Mouse (Mus musculus) heart, embryonic 14.5 days (tissue): ENCODE results near the gene Gm45208. TPM values are rescaled to one million over a fixed set of nuclear protein-coding genes. Genes with fewer than 3 reads are reported as not detected.

ENCODE experiments used
- ATAC-seq: fragments of 200-750 bp; cut with Nextera tagmentation; 2 replicates; pipeline ENCODE4 v1.8.0; 2017; ENCODE audit warnings: low read depth, moderate TSS enrichment; ENCODE audit not compliant: insufficient number of reproducible peaks, insufficient read depth, low FRiP score
- H3K27ac ChIP-seq, 2 experiments: fragments of 200-500 bp in 1 of 2; fragments of 300-500 bp in 1 of 2; sonication (generic) in 1 of 2; replicated peaks in 1 of 2; 2 replicates each; pipeline ENCODE4 v1.5.1; 2012 to 2014; ENCODE audit warnings: low read depth in 2 of 2, low read length in 2 of 2, control low read depth in 1 of 2, mild to moderate bottlenecking in 1 of 2, mixed read lengths in 1 of 2; ENCODE audit not compliant: control insufficient read depth in 1 of 2, insufficient read depth in 1 of 2
- H3K27me3 ChIP-seq: fragments of 300-500 bp; sonication (generic); 2 replicates; pipeline ENCODE4 v1.6.1; 2014; ENCODE audit warnings: mild to moderate bottlenecking, low read length, control low read depth; ENCODE audit not compliant: control insufficient read depth, insufficient read depth
- H3K36me3 ChIP-seq: fragments of 300-500 bp; sonication (generic); 2 replicates; pipeline ENCODE4 v1.6.1; 2014; ENCODE audit warnings: mild to moderate bottlenecking, control low read depth, low read length, mixed read lengths; ENCODE audit not compliant: control insufficient read depth, insufficient read depth
- H3K4me1 ChIP-seq, 2 experiments: fragments of 200-500 bp in 1 of 2; fragments of 300-500 bp in 1 of 2; sonication (generic) in 1 of 2; 2 replicates each; pipeline ENCODE4 v1.6.1; 2012 to 2014; ENCODE audit warnings: low read length in 2 of 2, control low read depth in 1 of 2, mixed read lengths in 1 of 2; ENCODE audit not compliant: control insufficient read depth in 2 of 2, insufficient read depth in 2 of 2
- H3K4me2 ChIP-seq: fragments of 300-500 bp; sonication (generic); 2 replicates; pipeline ENCODE4 v1.6.1; 2014; ENCODE audit warnings: mild to moderate bottlenecking, low read length
- H3K4me3 ChIP-seq, 2 experiments: fragments of 200-500 bp in 1 of 2; fragments of 300-500 bp in 1 of 2; sonication (generic) in 1 of 2; 2 replicates each; pipeline ENCODE4 v1.5.1; 2012 to 2014; ENCODE audit warnings: low read length in 2 of 2, mild to moderate bottlenecking in 2 of 2, control low read depth in 1 of 2, low read depth in 1 of 2, moderate library complexity in 1 of 2; ENCODE audit not compliant: control insufficient read depth in 1 of 2, insufficient read depth in 1 of 2
- H3K9ac ChIP-seq: fragments of 300-500 bp; sonication (generic); 2 replicates; pipeline ENCODE4 v1.6.1; 2014; ENCODE audit warnings: mild to moderate bottlenecking, low read length
- H3K9me3 ChIP-seq: fragments of 300-500 bp; sonication (generic); 2 replicates; pipeline ENCODE4 v1.6.1; 2016; ENCODE audit warnings: low read length, control low read depth; ENCODE audit not compliant: control insufficient read depth
- WGBS: fragments of 180-500 bp; shearing (Covaris S2); extraction: QIAGEN DNeasy Blood & Tissue Kit; methylation state at CpG from one replicate; pipeline ENCODE4 v1.1.7; 2014; 5-methylcytosine and 5-hydroxymethylcytosine counted together
- polyA plus RNA-seq: library from polyadenylated mRNA; unstranded; fragments of >200 nt; fragmentation: Nextera tagmentation; extraction: Ambion mirVana; gene quantifications from 2 replicates; pipeline ENCODE4 v1.2.1, GENCODE M21; 2014

Gm45208 gene
- polyA plus RNA-seq = not detected in 2 replicates

- peak; percentile 77; the same call in 1 of the 2 replicates for ATAC-seq
- peak within 1 kb of the TSS; percentile 73 for H3K4me2 ChIP-seq
- H3K9ac ChIP-seq = peak within 1 kb of the TSS; percentile 67
- H3K4me3 ChIP-seq = peak within 1 kb of the TSS; percentile 46 to 74
- no peaks in the 10 kb centered on the region for H3K9me3 ChIP-seq
- H3K4me1 ChIP-seq = no peaks in the 10 kb centered on the region
- peak within 1 kb of the TSS; percentile 84 to 96 for H3K27ac ChIP-seq
- 20% methylated on average over 22 of the region's 22 CpGs for WGBS
- no peaks in the 10 kb centered on the region for H3K27me3 ChIP-seq
- H3K36me3 ChIP-seq = peaks cover 19% of the 10 kb centered on the region
Observed at GRCm38 (mm10) chrX:7721514-7722281, at the start of gene Gm45208. Gene Gm45208, plus strand, starts transcription at chrX:7722245.

GRCm38 (mm10) chrX:7672739-7673138 is 49.3 kb upstream of the Gm45208 start:
- 37% methylated on average over 6 of the region's 6 CpGs for WGBS
- no peaks in the 10 kb centered on the region for H3K9me3 ChIP-seq
- ATAC-seq = no peak
- H3K36me3 ChIP-seq = peaks cover 9% of the 10 kb centered on the region
- no peak overlapping the region for H3K4me2 ChIP-seq
- H3K4me3 ChIP-seq = no peak overlapping the region
- H3K4me1 ChIP-seq = peaks cover 7 to 9% of the 10 kb centered on the region in 2 experiments; a peak in 2 of 4 replicates
- H3K27ac ChIP-seq = no peak overlapping the region
- no peak overlapping the region for H3K9ac ChIP-seq
- H3K27me3 ChIP-seq = no peaks in the 10 kb centered on the region

GRCm38 (mm10) chrX:7673578-7674281 is 48.3 kb upstream of the Gm45208 start:
- H3K4me3 ChIP-seq = peak overlapping the region; percentile 29 to 31; a peak in 1 of 4 replicates
- H3K4me2 ChIP-seq = peak overlapping the region; percentile 69
- H3K9ac ChIP-seq = no peak overlapping the region; the same call in 1 of the 2 replicates
- no peak for ATAC-seq
- 20% methylated on average over 12 of the region's 12 CpGs for WGBS
- H3K9me3 ChIP-seq = no peaks in the 10 kb centered on the region
- peaks cover 7 to 9% of the 10 kb centered on the region in 2 experiments; a peak in 2 of 4 replicates for H3K4me1 ChIP-seq
- H3K27ac ChIP-seq = peak overlapping the region; percentile 29 to 44; a peak in 3 of 4 replicates
- H3K36me3 ChIP-seq = peaks cover 4% of the 10 kb centered on the region
- no peaks in the 10 kb centered on the region for H3K27me3 ChIP-seq

DNA sequence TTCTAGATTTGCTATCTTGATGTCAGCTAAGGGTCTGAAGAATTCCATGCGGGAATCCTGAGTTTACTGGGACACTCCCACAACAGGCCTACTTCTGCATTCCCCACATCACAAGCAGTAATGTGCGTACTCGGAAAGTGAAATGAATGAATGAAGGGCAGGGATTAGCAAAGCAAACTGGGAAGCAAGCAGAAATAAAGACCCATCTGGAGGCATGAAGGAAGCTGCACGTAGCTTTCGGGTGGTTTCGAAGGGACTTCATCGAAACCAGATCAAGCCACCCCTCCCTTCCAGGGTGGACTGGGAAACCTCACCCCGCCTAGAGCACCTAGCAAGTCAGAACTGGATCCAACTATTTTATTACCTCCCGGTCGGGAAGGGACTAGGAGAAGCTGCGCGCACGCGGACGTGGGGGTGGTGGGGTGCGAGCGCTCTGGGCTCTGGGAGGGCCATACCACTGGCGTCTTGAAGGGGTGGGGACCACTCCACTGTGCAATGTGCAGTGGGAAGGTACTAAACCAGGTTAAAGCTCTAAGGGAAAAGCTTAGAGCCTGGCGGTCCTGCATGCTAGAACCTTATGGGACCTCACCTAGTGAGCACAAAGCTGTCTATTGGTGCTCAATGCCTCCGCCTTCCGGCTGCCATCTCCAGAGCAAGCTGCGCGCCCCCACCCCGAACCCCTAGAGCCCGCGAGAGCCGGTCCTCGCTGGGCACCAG is 47.6 kb upstream of the Gm45208 start:
- 21% methylated on average over 28 of the region's 28 CpGs for WGBS
- H3K9ac ChIP-seq = peak overlapping the region; percentile 57
- no peaks in the 10 kb centered on the region for H3K9me3 ChIP-seq
- ATAC-seq = no peak
- no peaks in the 10 kb centered on the region for H3K27me3 ChIP-seq
- H3K4me2 ChIP-seq = peak overlapping the region; percentile 69
- H3K4me3 ChIP-seq = peak overlapping the region; percentile 29 to 31
- H3K4me1 ChIP-seq = peaks cover 7 to 9% of the 10 kb centered on the region in 2 experiments; a peak in 2 of 4 replicates
- peak overlapping the region; percentile 22 to 44 for H3K27ac ChIP-seq
- no peaks in the 10 kb centered on the region for H3K36me3 ChIP-seq

DNA sequence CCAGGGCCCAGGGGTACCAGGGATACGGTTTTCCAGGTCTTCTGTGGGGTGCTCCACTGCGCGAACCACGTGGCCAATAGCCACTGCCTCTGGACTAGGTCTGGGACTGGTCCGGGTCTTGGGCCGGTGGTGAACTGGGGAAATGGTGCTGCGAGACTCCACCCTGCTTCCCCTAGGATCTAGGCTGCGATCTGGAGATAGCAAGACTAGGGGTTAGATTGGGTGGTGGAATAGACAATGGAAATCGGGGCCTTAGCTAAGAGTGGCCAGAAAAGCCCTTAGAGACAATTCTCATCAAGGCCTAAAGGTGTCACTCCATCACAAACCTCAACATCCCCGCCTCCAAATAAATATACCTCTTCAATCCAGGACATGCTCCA is 47.1 kb upstream of the Gm45208 start:
- Histone ChIP-seq H3K4me1 (peaks cover 7 to 9% of the 10 kb centered on the region in 2 experiments; a peak in 2 of 4 replicates), H3K9me3 (no peaks in the 10 kb centered on the region), H3K4me3 (peak overlapping the region; percentile 29 to 31), H3K9ac (peak overlapping the region; percentile 57), H3K27ac (peak overlapping the region in 1 of 2 experiments; percentile 44; a peak in 1 of 4 replicates), H3K36me3 (no peaks in the 10 kb centered on the region), H3K27me3 (no peaks in the 10 kb centered on the region), H3K4me2 (peak overlapping the region; percentile 69)
- ATAC-seq = no peak
- WGBS = 26% methylated on average over 10 of the region's 10 CpGs

DNA sequence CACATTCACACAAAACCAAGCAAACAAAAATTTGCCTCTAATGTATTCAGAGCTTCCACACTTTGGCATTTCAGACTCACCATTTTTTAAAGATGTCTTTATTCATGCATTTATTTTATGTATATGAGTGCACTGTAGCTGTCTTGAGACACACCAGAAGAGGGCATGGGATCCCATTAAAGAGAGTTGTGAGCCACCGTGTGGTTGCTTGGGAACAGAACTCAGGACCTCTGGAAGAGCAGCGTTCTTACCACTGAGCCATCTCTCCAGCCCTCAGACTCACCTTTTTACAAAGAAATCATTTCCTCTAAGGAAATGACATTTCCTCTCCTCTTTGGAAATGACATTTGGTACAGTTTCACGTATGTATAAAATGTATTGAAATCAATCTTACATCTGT is 43.1 kb upstream of the Gm45208 start:
- Histone ChIP-seq H3K27me3 (no peaks in the 10 kb centered on the region), H3K4me2 (no peak overlapping the region), H3K27ac (no peak overlapping the region), H3K9me3 (no peaks in the 10 kb centered on the region), H3K4me3 (no peak overlapping the region), H3K4me1 (peaks cover 0 to 4% of the 10 kb centered on the region in 2 experiments; a peak in 1 of 4 replicates), H3K36me3 (no peaks in the 10 kb centered on the region), H3K9ac (no peak overlapping the region)
- 39% methylated on average over 3 of the region's 3 CpGs for WGBS
- no peak for ATAC-seq

DNA sequence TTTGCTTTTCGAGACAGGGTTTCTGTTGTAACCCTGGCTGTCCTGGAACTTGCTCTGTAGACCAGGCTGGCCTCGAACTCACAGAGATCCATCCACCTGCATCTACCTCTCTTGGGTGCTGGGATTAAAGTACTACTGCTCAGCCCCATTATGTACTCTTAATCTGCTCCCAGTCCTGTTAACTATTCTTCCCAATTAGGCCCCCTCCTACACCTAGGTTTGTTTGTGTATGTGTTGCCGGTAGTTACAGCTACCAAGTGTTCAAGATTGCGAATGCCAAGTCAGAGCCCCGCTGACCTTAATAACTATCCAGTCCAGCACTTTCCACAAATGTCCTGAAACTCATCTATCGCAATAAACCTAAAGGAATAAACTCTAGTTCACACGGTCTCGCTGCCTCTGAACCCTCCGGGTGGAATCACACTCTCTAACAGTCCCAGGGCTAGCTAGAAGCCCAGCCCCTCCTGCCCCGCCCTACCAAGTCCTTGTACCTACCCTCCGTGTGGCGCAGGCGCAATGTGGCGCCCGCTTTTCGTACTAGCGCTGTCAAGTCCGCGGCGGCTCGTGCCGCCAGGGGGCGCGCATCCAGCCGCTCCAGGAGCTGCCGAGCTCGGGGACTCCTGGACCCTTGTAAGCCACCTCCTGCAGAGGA is 42.5 kb upstream of the Gm45208 start:
- Histone ChIP-seq H3K36me3 (no peaks in the 10 kb centered on the region), H3K27ac (peak overlapping the region; percentile 28 to 56; a peak in 2 of 4 replicates), H3K4me2 (peak overlapping the region; percentile 64), H3K9me3 (no peaks in the 10 kb centered on the region), H3K4me1 (no peaks in the 10 kb centered on the region; a peak in 1 of 4 replicates), H3K27me3 (no peaks in the 10 kb centered on the region), H3K4me3 (peak overlapping the region; percentile 33 to 37), H3K9ac (peak overlapping the region; percentile 60)
- 15% methylated on average over 27 of the region's 27 CpGs for WGBS
- ATAC-seq = peak; percentile 79
